Mouse (Mus musculus): Measurements from ENCODE around the gene Nlgn2. TPM values are rescaled to one million over a fixed set of nuclear protein-coding genes. Genes with fewer than 3 reads are reported as not detected.

Nlgn2 gene
- polyA plus RNA-seq, 1 experiment from 2014 or later: 2.7 TPM

GRCm38 (mm10) chr11:69858113-69858998 lies 20.8 kb upstream of the Nlgn2 start, which contains the start of gene Tnk1:
TSS of gene Tnk1 (minus strand) at chr11:69858730.
- Histone ChIP-seq H3K4me1 (replicated peaks; ENCODE audit: control insufficient read depth, insufficient read depth) (no peaks in the 10 kb centered on the region), H3K36me3 (ENCODE audit: control insufficient read depth, insufficient read depth, low read length) (no peaks in the 10 kb centered on the region), H3K4me2 (replicated peaks; ENCODE audit: low read depth) (peak within 1 kb of the TSS; percentile 51), H3K9ac (ENCODE audit: low read length) (peak within 1 kb of the TSS; percentile 52), H3K9me3 (ENCODE audit: control insufficient read depth, low read length) (no peaks in the 10 kb centered on the region), H3K4me3 (ENCODE audit: low read depth, low read length) (peak within 1 kb of the TSS; percentile 38), H3K27me3 (ENCODE audit: control insufficient read depth, insufficient read depth, low read length) (no peaks in the 10 kb centered on the region), H3K27ac (replicated peaks) (peak within 1 kb of the TSS; percentile 87)
- WGBS: 17% methylated on average over 30 of the region's 30 CpGs
- TF ChIP-seq EP300 (optimal IDR thresholded peaks at IDR 0.05): no peak
- TF ChIP-seq CTCF (IDR thresholded peaks at IDR 0.05; ENCODE audit: low read depth): no peak
- DNase-seq (ENCODE audit: low spot score) (peak; percentile 93), ATAC-seq (ENCODE audit: low FRiP score, low TSS enrichment) (peak; percentile 89)

- no peak overlapping the region for H3K4me2 ChIP-seq (replicated peaks; ENCODE audit: low read depth)
These were observed 17.8 kb upstream of the Nlgn2 start for GRCm38 (mm10) chr11:69855347-69855746.

GRCm38 (mm10) chr11:69854680-69855079 lies 17.1 kb upstream of the Nlgn2 start:
- H3K27ac ChIP-seq (replicated peaks): no peak overlapping the region
- peaks cover 17% of the 10 kb centered on the region for H3K36me3 ChIP-seq (ENCODE audit: control insufficient read depth, insufficient read depth, low read length)
- WGBS: 78% methylated on average over 10 of the region's 10 CpGs
- no peak overlapping the region for H3K9ac ChIP-seq (ENCODE audit: low read length)
- H3K4me1 ChIP-seq (replicated peaks; ENCODE audit: control insufficient read depth, insufficient read depth): no peaks in the 10 kb centered on the region
- H3K4me3 ChIP-seq (ENCODE audit: low read depth, low read length): no peak overlapping the region
- H3K9me3 ChIP-seq (ENCODE audit: control insufficient read depth, low read length): no peaks in the 10 kb centered on the region
- ATAC-seq (ENCODE audit: low FRiP score, low TSS enrichment) (no peak), DNase-seq (ENCODE audit: low spot score) (no peak)
- TF ChIP-seq CTCF (IDR thresholded peaks at IDR 0.05; ENCODE audit: low read depth) (no peak), EP300 (optimal IDR thresholded peaks at IDR 0.05) (no peak)
- no peak overlapping the region for H3K4me2 ChIP-seq (replicated peaks; ENCODE audit: low read depth)
- no peaks in the 10 kb centered on the region for H3K27me3 ChIP-seq (ENCODE audit: control insufficient read depth, insufficient read depth, low read length)

More at GRCm38 (mm10) chr11:69855347-69855746, 17.8 kb upstream of the Nlgn2 start:
- H3K9ac ChIP-seq (ENCODE audit: low read length): no peak overlapping the region
- 36% methylated on average over 16 of the region's 16 CpGs for WGBS
- H3K9me3 ChIP-seq (ENCODE audit: control insufficient read depth, low read length): no peaks in the 10 kb centered on the region
- H3K27me3 ChIP-seq (ENCODE audit: control insufficient read depth, insufficient read depth, low read length): no peaks in the 10 kb centered on the region
- H3K4me3 ChIP-seq (ENCODE audit: low read depth, low read length): no peak overlapping the region
- no peak overlapping the region for H3K27ac ChIP-seq (replicated peaks)
- H3K36me3 ChIP-seq (ENCODE audit: control insufficient read depth, insufficient read depth, low read length): peaks cover 11% of the 10 kb centered on the region
- ATAC-seq (ENCODE audit: low FRiP score, low TSS enrichment) (no peak), DNase-seq (ENCODE audit: low spot score) (no peak)
- TF ChIP-seq EP300 (optimal IDR thresholded peaks at IDR 0.05): no peak
- peak; percentile 64 for TF ChIP-seq CTCF (IDR thresholded peaks at IDR 0.05; ENCODE audit: low read depth)
- no peaks in the 10 kb centered on the region for H3K4me1 ChIP-seq (replicated peaks; ENCODE audit: control insufficient read depth, insufficient read depth)

GRCm38 (mm10) chr11:69853994-69854393 lies 16.4 kb upstream of the Nlgn2 start:
- no peak overlapping the region for H3K27ac ChIP-seq (replicated peaks)
- ATAC-seq (ENCODE audit: low FRiP score, low TSS enrichment) (no peak), DNase-seq (ENCODE audit: low spot score) (no peak)
- H3K36me3 ChIP-seq (ENCODE audit: control insufficient read depth, insufficient read depth, low read length): peaks cover 21% of the 10 kb centered on the region
- H3K4me3 ChIP-seq (ENCODE audit: low read depth, low read length): no peak overlapping the region
- H3K9me3 ChIP-seq (ENCODE audit: control insufficient read depth, low read length): no peaks in the 10 kb centered on the region
- H3K4me1 ChIP-seq (replicated peaks; ENCODE audit: control insufficient read depth, insufficient read depth): no peaks in the 10 kb centered on the region
- H3K4me2 ChIP-seq (replicated peaks; ENCODE audit: low read depth): no peak overlapping the region
- TF ChIP-seq EP300 (optimal IDR thresholded peaks at IDR 0.05): no peak
- TF ChIP-seq CTCF (IDR thresholded peaks at IDR 0.05; ENCODE audit: low read depth): no peak
- H3K9ac ChIP-seq (ENCODE audit: low read length): no peak overlapping the region
- 48% methylated on average over 7 of the region's 7 CpGs for WGBS
- H3K27me3 ChIP-seq (ENCODE audit: control insufficient read depth, insufficient read depth, low read length): no peaks in the 10 kb centered on the region

GRCm38 (mm10) chr11:69850754-69851153 lies 13.2 kb upstream of the Nlgn2 start:
- no peaks in the 10 kb centered on the region for H3K9me3 ChIP-seq (ENCODE audit: control insufficient read depth, low read length)
- H3K27ac ChIP-seq (replicated peaks): no peak overlapping the region
- peaks cover 25% of the 10 kb centered on the region for H3K36me3 ChIP-seq (ENCODE audit: control insufficient read depth, insufficient read depth, low read length)
- ATAC-seq (ENCODE audit: low FRiP score, low TSS enrichment) (no peak), DNase-seq (ENCODE audit: low spot score) (no peak)
- 66% methylated on average over 8 of the region's 8 CpGs for WGBS
- H3K9ac ChIP-seq (ENCODE audit: low read length): no peak overlapping the region
- H3K4me1 ChIP-seq (replicated peaks; ENCODE audit: control insufficient read depth, insufficient read depth): no peaks in the 10 kb centered on the region; the same call in 1 of the 2 replicates
- TF ChIP-seq CTCF (IDR thresholded peaks at IDR 0.05; ENCODE audit: low read depth) (no peak), EP300 (optimal IDR thresholded peaks at IDR 0.05) (no peak)
- H3K27me3 ChIP-seq (ENCODE audit: control insufficient read depth, insufficient read depth, low read length): no peaks in the 10 kb centered on the region
- H3K4me2 ChIP-seq (replicated peaks; ENCODE audit: low read depth): no peak overlapping the region
- no peak overlapping the region for H3K4me3 ChIP-seq (ENCODE audit: low read depth, low read length)

- no peak overlapping the region for H3K4me3 ChIP-seq (ENCODE audit: low read depth, low read length)
- H3K4me1 ChIP-seq (replicated peaks; ENCODE audit: control insufficient read depth, insufficient read depth): no peaks in the 10 kb centered on the region; the same call in none of the 2 replicates
- no peaks in the 10 kb centered on the region for H3K9me3 ChIP-seq (ENCODE audit: control insufficient read depth, low read length)
- DNase-seq (ENCODE audit: low spot score) (no peak), ATAC-seq (ENCODE audit: low FRiP score, low TSS enrichment) (no peak)
- H3K27ac ChIP-seq (replicated peaks): no peak overlapping the region
- no peak overlapping the region for H3K9ac ChIP-seq (ENCODE audit: low read length)
- H3K36me3 ChIP-seq (ENCODE audit: control insufficient read depth, insufficient read depth, low read length): peaks cover 25% of the 10 kb centered on the region
- no peaks in the 10 kb centered on the region for H3K27me3 ChIP-seq (ENCODE audit: control insufficient read depth, insufficient read depth, low read length)
- TF ChIP-seq EP300 (optimal IDR thresholded peaks at IDR 0.05): no peak
- TF ChIP-seq CTCF (IDR thresholded peaks at IDR 0.05; ENCODE audit: low read depth): no peak
- WGBS: 89% methylated on average over 15 of the region's 15 CpGs
- no peak overlapping the region for H3K4me2 ChIP-seq (replicated peaks; ENCODE audit: low read depth)
These were observed 12.3 kb upstream of the Nlgn2 start for GRCm38 (mm10) chr11:69849884-69850283.
